Mouse (Mus musculus): ENCODE results near the gene Ulk1. TPM values are rescaled to one million over a fixed set of nuclear protein-coding genes. Genes with fewer than 3 reads are reported as not detected.
A peak's percentile ranks its signal among the peaks of the same experiment; 100 is the strongest.
"Not testable (repeated sequence)": the region's sequence is repeated elsewhere in the genome, so short reads cannot be mapped to it uniquely, and the experiment has no call there.

The Ulk1 gene
- polyA plus RNA-seq, 1 experiment from 2014 or later = 26.5 TPM

GRCm38 (mm10) chr5:110779276-110779997, 30.5 kb downstream of the Ulk1 start:
- peak overlapping the region; percentile 72 for H3K4me2 ChIP-seq (replicated peaks)
- ATAC-seq (ENCODE audit: insufficient number of reproducible peaks, insufficient read depth, low FRiP score, low TSS enrichment) = no peak
- peaks cover 9% of the 10 kb centered on the region; the same call in 1 of the 2 replicates for H3K4me1 ChIP-seq
- H3K27me3 ChIP-seq = no peaks in the 10 kb centered on the region
- H3K9me3 ChIP-seq = no peaks in the 10 kb centered on the region
- H3K36me3 ChIP-seq = peaks cover 46% of the 10 kb centered on the region
- H3K9ac ChIP-seq = peak overlapping the region; percentile 83
- 19% methylated on average over 15 of the region's 15 CpGs for WGBS
- no peak overlapping the region for H3K27ac ChIP-seq
- H3K4me3 ChIP-seq = peak overlapping the region; percentile 80

DNA sequence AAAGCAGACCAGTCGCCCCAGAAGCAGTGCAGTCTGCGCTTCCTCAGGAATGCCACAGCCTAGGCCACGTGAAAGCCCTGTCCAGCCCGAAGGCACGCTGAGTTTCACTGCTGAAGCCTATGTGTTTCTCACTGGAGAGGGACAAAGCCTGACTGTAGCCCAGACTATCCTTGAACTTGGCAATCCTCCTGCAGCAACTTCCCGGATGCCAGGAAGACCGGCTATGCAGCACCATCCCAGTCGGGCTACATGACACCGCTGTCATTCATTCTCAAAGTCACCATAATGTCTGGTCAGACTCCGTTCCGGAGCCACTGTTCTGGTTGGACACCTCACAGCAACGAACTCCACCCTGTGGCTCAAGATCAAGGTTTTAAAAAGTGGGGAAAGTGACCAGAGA, 31.6 kb downstream of the Ulk1 start:
- Histone ChIP-seq H3K4me1 (peaks cover 9% of the 10 kb centered on the region; the same call in 1 of the 2 replicates), H3K27me3 (no peaks in the 10 kb centered on the region), H3K27ac (no peak overlapping the region), H3K4me2 (replicated peaks) (no peak overlapping the region), H3K36me3 (peaks cover 50% of the 10 kb centered on the region), H3K4me3 (no peak overlapping the region), H3K9ac (no peak overlapping the region), H3K9me3 (no peaks in the 10 kb centered on the region)
- no peak for ATAC-seq (ENCODE audit: insufficient number of reproducible peaks, insufficient read depth, low FRiP score, low TSS enrichment)
- WGBS = 92% methylated on average over 12 of the region's 12 CpGs

DNA sequence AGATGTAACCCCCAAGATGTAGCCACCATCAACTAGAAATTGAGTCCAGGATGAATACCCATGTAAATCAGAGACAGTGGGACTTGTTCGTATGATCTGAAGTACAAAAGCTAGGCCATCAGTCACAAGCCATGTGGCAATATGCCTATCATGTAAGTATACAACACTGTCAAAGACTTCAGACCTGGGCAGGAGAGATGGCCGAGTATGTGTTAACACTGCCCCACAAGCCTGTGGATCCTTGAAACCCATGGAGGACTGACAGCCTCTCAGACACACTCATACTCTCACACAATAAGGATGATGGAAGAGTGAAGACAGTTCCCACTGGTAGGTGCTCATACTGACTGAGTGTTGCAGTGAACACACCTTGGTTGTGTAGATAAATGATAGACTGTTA, 33.8 kb downstream of the Ulk1 start:
- 94% methylated on average over 2 of the region's 2 CpGs for WGBS
- Histone ChIP-seq H3K9ac (no peak overlapping the region), H3K27ac (no peak overlapping the region), H3K4me1 (peaks cover 9% of the 10 kb centered on the region; the same call in 1 of the 2 replicates), H3K4me2 (replicated peaks) (no peak overlapping the region), H3K27me3 (no peaks in the 10 kb centered on the region), H3K36me3 (peaks cover 51% of the 10 kb centered on the region), H3K9me3 (no peaks in the 10 kb centered on the region), H3K4me3 (no peak overlapping the region)
- ATAC-seq (ENCODE audit: insufficient number of reproducible peaks, insufficient read depth, low FRiP score, low TSS enrichment) = no peak

- ATAC-seq (ENCODE audit: insufficient number of reproducible peaks, insufficient read depth, low FRiP score, low TSS enrichment) = no peak
- H3K27ac ChIP-seq = no peak overlapping the region
- H3K9ac ChIP-seq = no peak overlapping the region
- peaks cover 8% of the 10 kb centered on the region; the same call in 1 of the 2 replicates for H3K4me1 ChIP-seq
- no peaks in the 10 kb centered on the region for H3K27me3 ChIP-seq
- H3K4me3 ChIP-seq = no peak overlapping the region
- H3K36me3 ChIP-seq = peaks cover 51% of the 10 kb centered on the region
- H3K4me2 ChIP-seq (replicated peaks) = no peak overlapping the region
- WGBS = 93% methylated on average over 11 of the region's 11 CpGs
- H3K9me3 ChIP-seq = no peaks in the 10 kb centered on the region
Observed at GRCm38 (mm10) chr5:110774511-110774910, 35.4 kb downstream of the Ulk1 start.

DNA sequence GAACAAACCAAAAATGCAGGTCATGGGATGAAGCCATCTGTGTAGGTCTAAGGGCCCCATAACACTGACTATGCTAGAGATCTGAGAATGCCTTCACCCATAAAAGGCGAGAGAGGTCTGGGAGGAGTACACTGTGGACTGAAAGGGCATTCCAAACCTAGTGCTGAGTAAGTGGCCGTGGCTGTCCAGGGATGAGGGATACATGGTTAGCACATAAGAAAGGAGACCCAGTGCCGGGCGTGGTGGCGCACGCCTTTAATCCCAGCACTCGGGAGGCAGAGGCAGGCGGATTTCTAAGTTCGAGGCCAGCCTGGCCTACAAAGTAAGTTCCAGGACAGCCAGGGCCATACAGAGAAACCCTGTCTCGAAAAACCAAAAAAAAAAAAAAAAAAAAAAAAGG, 37.0 kb downstream of the Ulk1 start:
- peaks cover 46% of the 10 kb centered on the region for H3K36me3 ChIP-seq
- 92% methylated on average over 10 of the region's 10 CpGs for WGBS
- not testable (repeated sequence) for H3K4me2 ChIP-seq (replicated peaks)

GRCm38 (mm10) chr5:110770448-110771158, 39.3 kb downstream of the Ulk1 start, which contains the start of gene Ep400:
TSS of gene Ep400 (minus strand) at chr5:110770717.
- Histone ChIP-seq H3K4me2 (replicated peaks) (peak within 1 kb of the TSS; percentile 78), H3K36me3 (peaks cover 23% of the 10 kb centered on the region), H3K4me1 (peaks cover 12% of the 10 kb centered on the region), H3K4me3 (peak within 1 kb of the TSS; percentile 73), H3K9me3 (no peaks in the 10 kb centered on the region), H3K27ac (peak within 1 kb of the TSS; percentile 92), H3K9ac (peak within 1 kb of the TSS; percentile 91), H3K27me3 (no peaks in the 10 kb centered on the region)
- ATAC-seq (ENCODE audit: insufficient number of reproducible peaks, insufficient read depth, low FRiP score, low TSS enrichment) = peak; percentile 98
- WGBS = under 1% methylated on average over 83 of the region's 83 CpGs

More for the DNA sequence above, 37.0 kb downstream of the Ulk1 start:
- not testable (repeated sequence) for H3K27ac ChIP-seq; H3K9me3 ChIP-seq; ATAC-seq (ENCODE audit: insufficient number of reproducible peaks, insufficient read depth, low FRiP score, low TSS enrichment); H3K4me3 ChIP-seq; H3K27me3 ChIP-seq; H3K9ac ChIP-seq
- peaks cover 12% of the 10 kb centered on the region for H3K4me1 ChIP-seq

GRCm38 (mm10) chr5:110770031-110770445, 39.9 kb downstream of the Ulk1 start:
- Histone ChIP-seq H3K9ac (peak overlapping the region; percentile 91), H3K27ac (peak overlapping the region; percentile 92), H3K36me3 (peaks cover 17% of the 10 kb centered on the region), H3K27me3 (no peaks in the 10 kb centered on the region), H3K4me3 (peak overlapping the region; percentile 73), H3K4me1 (peaks cover 12% of the 10 kb centered on the region), H3K9me3 (no peaks in the 10 kb centered on the region), H3K4me2 (replicated peaks) (peak overlapping the region; percentile 78)
- WGBS = under 1% methylated on average over 42 of the region's 58 CpGs
- peak; percentile 36; the same call in 1 of the 2 replicates for ATAC-seq (ENCODE audit: insufficient number of reproducible peaks, insufficient read depth, low FRiP score, low TSS enrichment)

- Histone ChIP-seq H3K9ac (peak overlapping the region; percentile 91), H3K27me3 (no peaks in the 10 kb centered on the region), H3K4me1 (peaks cover 12% of the 10 kb centered on the region), H3K27ac (no peak overlapping the region), H3K9me3 (no peaks in the 10 kb centered on the region), H3K36me3 (peaks cover 10% of the 10 kb centered on the region), H3K4me3 (peak overlapping the region; percentile 73), H3K4me2 (replicated peaks) (peak overlapping the region; percentile 78)
- no peak for ATAC-seq (ENCODE audit: insufficient number of reproducible peaks, insufficient read depth, low FRiP score, low TSS enrichment)
- WGBS = 56% methylated on average over 4 of the region's 4 CpGs
Observed at GRCm38 (mm10) chr5:110769272-110769671, 40.6 kb downstream of the Ulk1 start.

DNA sequence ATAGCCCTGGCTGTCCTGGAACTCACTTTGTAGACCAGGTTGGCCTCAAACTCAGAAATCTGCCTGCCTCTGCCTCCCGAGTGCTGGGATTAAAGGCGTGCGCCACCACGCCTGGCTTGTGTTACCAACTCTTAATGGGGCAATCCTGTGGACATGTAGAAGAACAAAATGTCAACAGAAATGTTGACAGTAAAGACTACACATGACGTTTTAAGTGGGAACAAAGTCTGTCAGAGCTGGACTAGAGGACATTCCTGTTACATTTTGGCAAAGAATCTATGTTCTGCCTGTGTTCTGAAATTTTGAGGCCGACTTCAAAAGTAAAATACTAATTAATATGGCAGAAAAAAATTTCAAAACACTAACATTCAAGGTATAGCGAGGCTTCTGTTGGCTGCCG, 46.0 kb downstream of the Ulk1 start:
- H3K27ac ChIP-seq = no peak overlapping the region
- no peak overlapping the region for H3K4me3 ChIP-seq
- H3K9ac ChIP-seq = no peak overlapping the region
- H3K9me3 ChIP-seq = no peaks in the 10 kb centered on the region
- H3K4me1 ChIP-seq = peaks cover 5% of the 10 kb centered on the region
- H3K27me3 ChIP-seq = no peaks in the 10 kb centered on the region
- H3K36me3 ChIP-seq = no peaks in the 10 kb centered on the region
- ATAC-seq (ENCODE audit: insufficient number of reproducible peaks, insufficient read depth, low FRiP score, low TSS enrichment) = no peak
- WGBS = 94% methylated on average over 8 of the region's 8 CpGs
- H3K4me2 ChIP-seq (replicated peaks) = no peak overlapping the region

DNA sequence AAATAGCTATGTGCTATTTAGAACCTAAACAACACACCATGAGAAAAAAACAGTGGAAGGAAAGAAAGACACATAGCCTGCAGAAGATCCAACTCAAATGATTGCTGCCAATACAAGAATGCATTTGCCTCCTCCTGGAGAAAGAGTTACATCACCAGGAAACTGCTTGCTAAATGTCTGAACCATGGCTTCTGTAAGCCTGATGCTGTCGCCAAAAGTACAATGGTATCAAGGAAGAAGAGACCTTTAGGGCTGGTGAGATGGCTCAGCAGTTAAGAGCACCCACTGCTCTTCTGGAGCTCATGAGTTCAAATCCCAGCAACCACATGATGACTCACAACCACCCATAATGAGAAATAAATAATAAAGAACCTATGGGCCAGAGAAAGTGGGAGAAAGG, 64.9 kb downstream of the Ulk1 start:
- Histone ChIP-seq H3K36me3 (peaks cover 5% of the 10 kb centered on the region), H3K9me3 (no peaks in the 10 kb centered on the region), H3K4me1 (no peaks in the 10 kb centered on the region), H3K27me3 (no peaks in the 10 kb centered on the region), H3K4me2 (replicated peaks) (no peak overlapping the region), H3K9ac (no peak overlapping the region), H3K4me3 (no peak overlapping the region), H3K27ac (no peak overlapping the region)
- 100% methylated on average over 1 of the region's 1 CpGs for WGBS
- ATAC-seq (ENCODE audit: insufficient number of reproducible peaks, insufficient read depth, low FRiP score, low TSS enrichment) = no peak

DNA sequence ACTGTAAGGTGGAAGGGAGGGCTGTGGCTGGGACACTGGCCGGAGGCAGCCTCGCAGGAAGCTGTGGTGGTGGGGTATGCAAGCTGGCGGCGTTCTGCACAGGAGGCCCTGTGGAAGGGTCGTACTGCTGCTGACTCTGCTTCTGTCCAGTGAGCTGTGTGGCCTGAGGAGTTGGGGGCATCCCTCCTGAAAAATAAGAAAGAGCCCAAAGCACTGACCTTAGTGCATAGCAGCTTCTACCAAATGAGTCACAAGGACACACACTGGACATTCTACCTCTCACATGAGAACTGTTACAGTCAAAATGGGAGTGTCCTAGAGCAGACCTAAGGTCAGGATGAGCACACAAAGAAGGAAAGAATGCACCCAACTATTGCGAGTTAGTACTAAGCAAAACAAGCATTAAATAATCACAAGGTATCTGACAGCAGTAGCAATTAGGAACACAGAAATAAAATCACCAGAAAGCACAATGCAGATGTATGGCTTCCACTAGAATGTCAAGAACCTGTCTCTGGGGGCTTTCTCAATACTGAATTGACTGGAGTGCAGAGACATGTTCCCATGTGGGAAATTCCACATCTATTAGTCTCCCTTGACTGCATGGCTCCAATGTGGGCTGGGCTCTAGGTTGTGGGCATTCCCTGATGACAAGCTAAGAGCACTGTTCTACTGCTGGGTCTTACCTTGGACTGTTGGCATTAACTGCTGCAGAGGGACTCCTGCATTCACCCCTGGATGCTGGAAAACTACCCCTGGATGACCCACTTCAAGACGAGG, 70.2 kb downstream of the Ulk1 start:
- WGBS = 91% methylated on average over 7 of the region's 7 CpGs

More for the DNA sequence above, 70.2 kb downstream of the Ulk1 start:
- no peak for ATAC-seq (ENCODE audit: insufficient number of reproducible peaks, insufficient read depth, low FRiP score, low TSS enrichment)
- Histone ChIP-seq H3K4me1 (no peaks in the 10 kb centered on the region), H3K9me3 (no peaks in the 10 kb centered on the region), H3K4me3 (no peak overlapping the region), H3K9ac (no peak overlapping the region), H3K27ac (no peak overlapping the region), H3K36me3 (peaks cover 45% of the 10 kb centered on the region), H3K27me3 (no peaks in the 10 kb centered on the region), H3K4me2 (replicated peaks) (no peak overlapping the region)
